Mouse (Mus musculus) yolk sac, embryonic 10.5 days (tissue): ENCODE results near the gene Slc16a9.

ENCODE experiments used
- DNase-seq: peaks from one replicate; pipeline ENCODE4 v3.0.0-alpha.2; 2017; ENCODE audit warnings: low spot score

Gene Slc16a9

DNA sequence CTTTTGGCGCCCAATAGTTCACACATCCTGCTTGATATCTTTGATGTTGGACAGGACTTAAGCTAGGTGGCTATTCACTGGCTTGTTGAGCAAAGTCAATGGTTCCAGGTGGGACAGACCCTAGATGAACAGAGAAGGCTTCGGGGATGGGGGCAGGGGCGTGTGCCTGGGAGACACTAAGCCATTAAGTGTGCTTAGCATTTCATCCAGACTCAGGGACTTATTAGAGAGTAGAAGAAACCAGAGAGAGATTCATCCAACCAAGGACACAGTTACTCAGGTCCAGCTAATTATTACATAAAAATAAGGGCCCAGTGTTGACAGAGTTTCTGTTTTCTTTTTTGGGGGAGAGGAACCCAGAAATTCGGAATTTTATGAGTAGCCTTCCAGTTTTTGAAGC, 5.5 kb downstream of the Slc16a9 start:
- DNase-seq, result no peak

- DNase-seq, result no peak
Measured at GRCm38 (mm10) chr10:70250766-70251165, 5.9 kb downstream of the Slc16a9 start.

- no peak for DNase-seq
Measured at GRCm38 (mm10) chr10:70254666-70255065, 9.8 kb downstream of the Slc16a9 start.

DNA sequence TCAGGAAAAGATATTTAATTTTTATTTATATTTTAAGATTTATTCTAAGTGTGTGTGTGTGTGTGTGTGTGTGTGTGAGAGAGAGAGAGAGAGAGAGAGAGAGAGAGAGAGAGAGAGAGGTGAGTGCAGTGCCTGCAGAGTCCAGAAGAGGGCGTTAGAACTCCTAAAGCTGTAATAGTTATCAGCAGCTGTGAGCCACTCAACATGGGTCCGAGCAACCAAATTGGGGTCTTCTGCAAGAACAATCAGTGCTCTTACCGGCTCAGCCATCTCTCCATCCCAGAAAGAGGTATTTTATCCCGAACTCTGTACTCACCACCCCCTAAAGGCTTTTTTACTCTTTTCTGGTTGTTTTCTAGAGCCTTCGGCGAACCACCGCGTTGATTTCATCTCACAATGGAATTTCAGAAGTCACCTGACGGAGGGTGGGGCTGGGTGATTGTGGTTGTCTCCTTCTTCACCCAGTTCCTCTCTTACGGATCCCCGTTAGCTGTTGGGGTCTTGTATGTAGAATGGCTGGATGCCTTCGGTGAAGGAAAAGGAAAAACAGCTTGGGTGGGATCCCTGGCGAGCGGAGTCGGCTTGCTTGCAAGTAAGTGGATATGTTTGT, 10.8 kb downstream of the Slc16a9 start:
- DNase-seq, result no peak

DNA sequence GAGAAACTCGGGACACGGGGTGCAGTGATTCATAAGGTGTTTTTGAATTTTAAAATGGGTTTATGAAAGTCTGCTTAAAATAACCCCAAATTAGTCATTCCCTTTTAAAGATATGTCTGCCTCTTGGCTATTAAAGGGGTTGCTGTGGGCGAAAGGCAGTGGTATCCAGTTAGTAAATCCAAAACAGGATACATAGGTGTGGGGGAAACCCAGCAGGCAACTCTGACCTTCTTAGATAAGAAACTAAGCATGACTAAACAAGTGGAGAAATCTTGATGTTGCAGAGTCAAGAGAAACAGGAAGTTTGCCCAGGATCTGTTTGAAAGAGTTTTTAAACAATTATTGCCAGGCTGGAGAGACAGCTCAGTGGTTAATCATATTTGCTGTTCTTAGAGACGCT, 12.1 kb downstream of the Slc16a9 start:
- DNase-seq, result peak; percentile 26

DNA sequence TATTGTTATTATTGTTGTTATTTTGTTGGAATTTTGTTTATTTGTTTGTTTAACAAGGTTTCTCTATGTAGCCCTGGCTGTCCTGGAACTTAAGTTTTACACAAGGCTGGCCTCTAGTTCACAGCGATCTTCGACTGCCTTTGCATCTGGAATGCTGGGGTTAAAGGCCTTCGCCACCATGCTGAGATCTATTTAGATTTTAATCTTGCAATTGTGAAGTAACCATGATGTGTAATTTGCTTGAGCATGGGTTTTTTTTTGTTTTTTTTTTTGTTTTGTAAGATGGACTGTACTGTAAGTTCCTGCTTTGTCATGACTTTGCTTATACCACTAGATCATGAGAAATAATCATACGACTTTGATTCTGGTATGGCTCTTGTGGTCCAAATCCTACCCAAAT, 16.0 kb downstream of the Slc16a9 start:
- DNase-seq, result no peak

GRCm38 (mm10) chr10:70262051-70262450, 17.2 kb downstream of the Slc16a9 start:
- DNase-seq, result peak; percentile 69

DNA sequence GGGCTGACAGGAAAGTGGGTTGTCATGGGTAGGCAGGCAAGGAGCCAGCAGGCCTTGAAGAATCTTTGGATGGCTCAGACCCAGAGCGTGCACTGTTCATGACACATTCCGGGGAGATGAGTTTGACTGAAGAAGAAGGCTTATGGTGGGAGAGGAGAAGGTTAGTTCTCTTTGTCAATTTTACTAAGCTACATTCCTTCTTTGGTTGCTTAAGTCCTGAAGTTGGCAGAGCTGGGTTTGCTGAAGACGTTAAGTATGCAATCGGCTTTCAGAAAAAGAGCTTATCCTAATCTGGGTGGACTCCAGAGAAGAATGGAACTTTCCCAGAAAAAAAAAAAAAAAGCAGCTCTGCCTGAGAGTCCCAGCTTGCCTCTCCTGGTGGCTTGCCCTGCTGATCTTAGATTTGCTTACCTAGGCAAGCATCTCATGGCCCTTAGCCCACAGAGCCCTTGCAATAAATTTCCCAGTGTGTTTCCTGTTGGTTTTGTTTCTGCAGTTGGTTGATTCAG, 18.8 kb downstream of the Slc16a9 start:
- DNase-seq, result no peak

- peak; percentile 59 for DNase-seq
Measured at GRCm38 (mm10) chr10:70264337-70265036, 19.6 kb downstream of the Slc16a9 start.

- no peak for DNase-seq
Measured at GRCm38 (mm10) chr10:70266501-70266900, 21.6 kb downstream of the Slc16a9 start.

DNA sequence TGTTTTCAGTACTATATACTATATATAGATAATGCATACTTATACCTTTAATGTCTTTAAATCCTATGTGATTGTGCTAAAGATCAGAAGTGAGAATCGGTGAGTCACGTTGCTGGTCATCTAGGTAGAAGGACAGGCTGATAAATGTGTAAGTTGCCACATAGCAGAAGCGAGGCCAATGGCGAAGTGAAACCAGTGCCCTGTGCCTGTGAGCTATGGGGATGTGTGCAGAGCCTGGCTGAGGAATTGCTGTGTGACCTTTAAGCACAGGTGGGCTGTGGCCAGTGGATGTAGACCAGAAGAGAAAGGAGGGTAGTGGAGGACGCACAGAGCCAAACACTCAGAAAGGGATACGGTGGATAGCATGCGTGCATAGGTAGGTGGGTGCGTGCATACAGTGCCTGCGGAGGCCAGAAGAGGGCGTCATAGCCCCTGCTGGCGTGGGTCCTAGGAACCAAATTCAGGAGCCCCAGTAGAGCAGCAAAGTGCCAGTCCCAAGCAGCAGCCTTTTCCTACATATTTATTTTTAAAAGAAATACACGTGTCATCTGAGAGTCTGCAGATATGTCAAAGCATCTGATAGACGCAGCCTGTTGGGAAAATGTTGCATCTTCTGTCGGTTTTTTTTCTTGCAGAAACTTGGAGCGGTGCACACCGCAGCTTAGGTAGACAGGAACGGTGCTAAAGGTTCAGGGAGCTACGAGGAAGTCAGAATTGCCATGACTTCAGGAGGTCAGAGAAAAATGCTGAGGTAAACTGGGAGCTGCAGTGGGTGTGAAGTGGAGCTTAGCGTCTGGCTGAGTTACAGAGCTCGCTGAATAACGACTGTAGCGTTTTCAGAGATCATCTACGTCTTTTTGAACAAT, 23.9 kb downstream of the Slc16a9 start:
- DNase-seq, result no peak

GRCm38 (mm10) chr10:70269447-70269787, 24.5 kb downstream of the Slc16a9 start:
- no peak for DNase-seq

DNA sequence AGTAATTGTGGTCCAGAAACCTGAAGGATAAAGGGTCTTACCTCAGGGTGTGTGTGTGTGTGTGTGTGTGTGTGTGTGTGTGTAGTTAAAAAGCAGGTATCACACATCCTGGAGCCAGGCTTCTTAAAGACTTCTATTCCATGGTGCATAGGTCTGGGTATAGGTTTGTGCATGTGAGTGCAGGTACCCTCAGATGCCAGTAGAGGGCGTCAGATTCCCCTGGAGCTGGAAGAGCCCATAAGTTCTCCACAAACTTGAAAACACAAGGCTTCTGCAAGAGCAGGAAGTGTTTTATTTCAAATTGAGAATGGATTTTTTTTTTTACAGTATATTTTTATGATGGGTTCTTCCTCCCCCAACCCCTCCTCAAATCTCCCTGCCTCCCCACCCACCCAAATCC, 31.8 kb downstream of the Slc16a9 start:
- DNase-seq, result no peak

- DNase-seq, result no peak
Measured at GRCm38 (mm10) chr10:70279349-70279748, 34.4 kb downstream of the Slc16a9 start.

DNA sequence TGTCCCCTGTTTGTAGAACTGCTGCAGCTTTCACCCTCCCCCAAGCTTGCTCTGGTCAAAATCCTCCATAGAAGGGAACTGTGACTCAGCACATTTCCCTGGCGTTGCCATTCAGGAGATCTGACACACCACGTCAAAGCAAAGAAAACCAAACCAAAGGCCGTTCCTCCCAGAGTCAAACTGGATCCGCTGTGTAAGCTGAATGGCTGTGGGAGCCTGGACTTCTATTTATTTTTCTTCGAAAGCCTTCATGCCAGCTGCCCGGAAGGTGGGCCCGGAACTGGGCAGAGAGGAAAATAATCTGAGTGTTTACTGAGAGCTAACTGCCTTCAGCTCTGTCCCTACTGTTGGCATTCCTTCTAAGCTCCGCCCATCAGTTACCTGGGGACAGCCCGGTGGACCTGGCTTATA, 42.9 kb downstream of the Slc16a9 start:
- peak; percentile 76 for DNase-seq

- DNase-seq, result no peak
Measured at GRCm38 (mm10) chr10:70288406-70289327, 43.8 kb downstream of the Slc16a9 start.

GRCm38 (mm10) chr10:70292014-70292413, 47.1 kb downstream of the Slc16a9 start:
- no peak for DNase-seq

- DNase-seq, result peak; percentile 35
Measured at GRCm38 (mm10) chr10:70294094-70294493, 49.2 kb downstream of the Slc16a9 start.

- peak; percentile 78 for DNase-seq
Measured at GRCm38 (mm10) chr10:70296531-70297366, 51.8 kb downstream of the Slc16a9 start.

DNA sequence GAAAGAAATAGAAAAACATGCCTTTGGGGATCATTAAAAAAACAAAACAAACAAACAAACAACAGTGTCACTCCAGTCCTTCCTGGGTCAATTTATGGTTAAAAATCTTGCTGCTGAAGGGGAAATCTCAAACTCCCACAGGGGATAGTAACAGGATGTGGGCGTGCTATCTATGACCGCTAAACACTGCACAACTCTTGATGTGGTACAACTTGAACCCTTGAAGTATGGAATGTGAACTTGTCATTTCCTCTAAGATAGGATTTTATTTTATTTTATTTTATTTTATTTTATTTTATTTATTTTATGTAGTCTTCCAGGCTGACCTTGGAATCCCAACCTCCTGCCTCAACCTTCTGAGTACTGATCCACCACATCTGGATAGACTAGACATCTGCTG, 54.2 kb downstream of the Slc16a9 start:
- DNase-seq, result no peak

DNA sequence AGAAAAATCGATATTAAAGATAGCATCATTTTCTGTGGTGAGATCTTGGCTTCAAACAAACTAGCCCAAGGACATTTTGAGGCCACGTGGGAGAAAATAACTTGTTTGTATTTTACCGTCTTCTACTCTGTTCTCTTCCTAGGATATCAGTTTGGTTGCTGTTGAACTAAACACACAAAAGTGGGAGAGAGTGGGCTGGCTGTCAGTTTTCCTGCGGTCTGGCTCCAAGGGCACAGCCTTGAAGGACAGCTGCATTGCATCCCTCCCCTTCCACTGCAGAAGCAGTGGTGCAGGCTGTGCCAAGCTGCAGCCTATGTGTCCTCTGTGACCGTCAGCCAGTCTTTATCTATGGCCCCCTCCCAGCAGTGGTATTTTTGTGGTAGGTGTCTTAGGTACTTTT, 54.8 kb downstream of the Slc16a9 start:
- no peak for DNase-seq
